Mouse (Mus musculus) small intestine, adult 2 months (tissue): ENCODE measurements around the gene Cnot8.

Experiments used
- CTCF ChIP-seq: fragments of 200-500 bp; IDR thresholded peaks from 2 replicates; pipeline ENCODE4 v1.5.1; 2012; ENCODE audit warnings: low read depth, mild to moderate bottlenecking, control low read depth, inconsistent platforms, low read length, moderate library complexity, mixed read lengths; ENCODE audit not compliant: insufficient replicate concordance, insufficient read length; ENCODE audit errors: extremely low read depth
- POLR2A ChIP-seq: fragments of 200-500 bp; IDR thresholded peaks from 2 replicates; pipeline ENCODE4 v1.6.1; 2012; ENCODE audit warnings: low read depth, mild to moderate bottlenecking, control low read depth, inconsistent platforms, low read length, moderate library complexity

DNA sequence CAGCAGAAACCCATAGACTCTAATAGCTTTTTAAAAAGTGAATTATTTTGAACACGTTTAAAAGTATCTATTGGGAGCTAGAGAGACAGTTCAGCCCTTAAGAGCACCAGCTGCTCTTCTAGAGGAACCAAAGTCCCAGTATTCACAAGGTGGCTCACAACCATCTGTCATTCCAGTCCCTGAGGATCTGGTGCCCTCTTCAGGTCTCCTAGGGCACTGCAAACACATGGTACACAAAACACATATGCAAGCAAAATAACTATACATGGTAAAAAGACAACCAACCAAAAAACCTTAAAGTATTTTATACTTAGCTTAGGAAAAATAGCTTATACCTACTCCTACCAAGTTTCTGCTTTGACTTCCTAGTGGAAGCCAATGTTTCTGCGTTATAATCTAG lies 61.1 kb downstream of the Cnot8 start:
- no peak for TF ChIP-seq CTCF
- TF ChIP-seq POLR2A = no peak
